Mouse (Mus musculus) naive thymus-derived CD4-positive, alpha-beta T cell, adult 5 months (primary cell): ENCODE measurements around the gene Nanos2. TPM values are rescaled to one million over a fixed set of nuclear protein-coding genes. Genes with fewer than 3 reads are reported as not detected.

Experiments used
- polyA plus RNA-seq: library from polyadenylated mRNA; unstranded; fragments of 100-300 nt; shearing (Covaris generic); gene quantifications from one replicate; pipeline ENCODE4 v1.2.1, GENCODE M21; 2017

Gene Nanos2
- not detected for polyA plus RNA-seq

GRCm38 (mm10) chr7:18987100-18987499, at the start of gene Nanos2:
Gene Nanos2 (plus strand): TSS chr7:18987400.

GRCm38 (mm10) chr7:18990601-18991295, 3.5 kb downstream of the Nanos2 start, which contains the start of gene Mypop:
Gene Mypop (plus strand): TSS chr7:18991245.

GRCm38 (mm10) chr7:19003902-19004630, 16.9 kb downstream of the Nanos2 start, which contains the start of gene Irf2bp1:
Gene Irf2bp1 (plus strand): TSS chr7:19004044.

GRCm38 (mm10) chr7:19023357-19023814, 36.2 kb downstream of the Nanos2 start, which contains the start of gene Foxa3:
Gene Foxa3 (minus strand): TSS chr7:19023538.

DNA sequence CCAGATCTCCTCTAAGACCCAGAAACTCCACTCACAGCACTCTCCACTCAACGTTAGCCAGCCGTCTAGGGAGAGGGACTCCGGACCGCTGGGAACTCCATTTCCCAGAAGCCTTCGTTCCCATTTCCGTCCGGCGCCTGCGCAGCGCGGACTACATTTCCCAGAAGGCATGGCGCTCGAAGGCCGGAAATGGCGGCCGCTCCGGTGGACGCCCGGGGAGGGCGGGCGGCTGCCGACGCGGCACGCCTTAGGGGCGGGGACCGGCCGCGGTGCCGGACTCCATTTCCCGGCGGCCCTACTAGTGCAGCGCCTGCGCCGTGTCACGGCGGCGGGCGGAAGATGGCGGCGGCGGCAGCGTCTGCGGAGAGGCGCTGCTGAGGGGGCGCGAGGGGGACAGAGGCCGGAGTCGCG, 36.9 kb downstream of the Nanos2 start, which contains the start of gene Sympk:
Sympk (plus strand) TSS at position 282 of the 411 bp plus-strand sequence.

Other genes starting within 250 kb of the Nanos2 start
- not detected for gene Psg19, start 188.9 kb upstream of the Nanos2 start, polyA plus RNA-seq
- not detected for gene Psg17, start 165.8 kb upstream of the Nanos2 start, polyA plus RNA-seq
- not detected for gene Mill2, start 147.4 kb upstream of the Nanos2 start, polyA plus RNA-seq
- gene Pglyrp1, start 116.1 kb upstream of the Nanos2 start, polyA plus RNA-seq = 6.5 TPM
- 21.1 TPM for gene Ccdc61, start 77.0 kb upstream of the Nanos2 start, polyA plus RNA-seq
- not detected for gene Nova2, start 61.5 kb upstream of the Nanos2 start, polyA plus RNA-seq
- gene Mypop, start 3.8 kb downstream of the Nanos2 start, polyA plus RNA-seq = 5.7 TPM
- gene Irf2bp1, start 16.6 kb downstream of the Nanos2 start, polyA plus RNA-seq = 40.1 TPM
- gene Foxa3, start 36.1 kb downstream of the Nanos2 start, polyA plus RNA-seq = not detected
- 23.5 TPM for gene Sympk, start 37.0 kb downstream of the Nanos2 start, polyA plus RNA-seq
- gene Rsph6a, start 67.3 kb downstream of the Nanos2 start, polyA plus RNA-seq = not detected
- gene Dmwd, start 88.8 kb downstream of the Nanos2 start, polyA plus RNA-seq = not detected
- gene Dmpk, start 96.4 kb downstream of the Nanos2 start, polyA plus RNA-seq = not detected
- gene Six5, start 107.2 kb downstream of the Nanos2 start, polyA plus RNA-seq = not detected
- not detected for gene Gm4969, start 131.0 kb downstream of the Nanos2 start, polyA plus RNA-seq
- gene Fbxo46, start 132.5 kb downstream of the Nanos2 start, polyA plus RNA-seq = 11.7 TPM
- gene Qpctl, start 161.9 kb downstream of the Nanos2 start, polyA plus RNA-seq = 11.9 TPM
- gene Snrpd2, start 162.3 kb downstream of the Nanos2 start, polyA plus RNA-seq = 31.4 TPM
- not detected for gene Gipr, start 178.7 kb downstream of the Nanos2 start, polyA plus RNA-seq
- gene Eml2, start 189.0 kb downstream of the Nanos2 start, polyA plus RNA-seq = 14.0 TPM
- 0.16 TPM for gene Gpr4, start 225.1 kb downstream of the Nanos2 start, polyA plus RNA-seq
- gene Opa3, start 240.9 kb downstream of the Nanos2 start, polyA plus RNA-seq = 47.3 TPM